Mouse (Mus musculus) thymus, adult 2 months (tissue): ENCODE measurements around the gene Zfhx3.

ENCODE experiments used
- CTCF ChIP-seq: fragments of 200-500 bp; IDR thresholded peaks from 2 replicates; pipeline ENCODE4 v1.5.1; 2012; ENCODE audit warnings: mild to moderate bottlenecking, control low read depth, low read length, moderate library complexity, borderline replicate concordance; ENCODE audit not compliant: control insufficient read depth, poor library complexity, insufficient read depth; ENCODE audit errors: extremely low read depth
- POLR2A ChIP-seq: fragments of 200-500 bp; IDR thresholded peaks from 2 replicates; pipeline ENCODE4 v1.6.1; 2012; ENCODE audit warnings: mild to moderate bottlenecking, low read length, control low read depth, moderate library complexity; ENCODE audit not compliant: control insufficient read depth, poor library complexity, insufficient read depth; ENCODE audit errors: extremely low read depth

DNA sequence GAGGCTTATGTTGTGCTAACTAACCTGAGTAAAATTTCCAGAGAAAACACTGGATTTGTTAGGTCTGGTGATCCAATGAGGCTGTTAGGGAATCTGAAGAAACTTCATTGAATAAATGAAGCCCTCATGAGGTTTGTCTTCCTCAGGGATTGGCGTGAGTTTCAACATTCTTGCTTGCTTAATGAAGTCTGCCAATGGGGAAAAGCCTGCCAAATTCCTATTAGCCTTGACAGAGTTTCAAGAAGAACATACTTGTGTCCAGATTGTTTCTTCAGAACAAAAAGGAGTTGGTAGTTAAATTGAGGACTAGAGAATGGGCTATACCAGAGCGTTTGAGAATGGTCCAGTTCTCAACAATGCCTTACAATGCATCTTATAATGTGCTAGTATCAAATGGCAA is 385.3 kb downstream of the Zfhx3 start:
- TF ChIP-seq CTCF (no peak), POLR2A (no peak)
